Comparison of ENCODE assay signal across 17 mouse cellular contexts in the genomic region with DNA sequence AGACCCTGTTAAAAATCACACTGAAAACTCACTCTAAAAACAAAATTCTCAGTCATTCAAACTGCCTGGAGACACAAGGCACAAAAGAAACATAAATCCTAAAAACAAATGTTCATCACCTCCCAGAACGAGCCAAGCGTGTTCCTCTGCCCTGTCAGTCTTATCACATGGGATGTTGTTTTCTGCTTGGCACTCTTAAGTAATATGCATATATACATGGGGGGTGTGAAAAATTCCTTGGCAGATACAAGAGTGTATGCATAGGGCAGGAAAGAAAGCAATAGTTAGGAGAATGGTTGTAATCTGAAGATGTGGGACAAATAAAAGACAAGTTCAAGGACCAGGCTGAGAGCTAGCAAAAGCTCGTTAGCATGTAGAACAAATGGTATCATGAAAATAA.
"Had no signal": no experiment of that assay in that cellular context is flagged by ENCODE, and none has a peak within 500 bp of the region (broad histone marks: within the 10 kb centered on the region; RNA-seq: fewer than 3 reads in every experiment).

No protein-coding gene starts in this region.

- H3K4me2 ChIP-seq: kidney, embryonic 15.5 days; limb, embryonic 12.5 days; limb, embryonic 15.5 days; liver, embryonic 11.5 days; lung, embryonic 14.5 days; midbrain, embryonic 13.5 days had no signal

- H3K36me3 ChIP-seq: kidney, embryonic 15.5 days; limb, embryonic 12.5 days; limb, embryonic 15.5 days; midbrain, embryonic 13.5 days had no signal

- H3K9me3 ChIP-seq: kidney, embryonic 15.5 days; limb, embryonic 12.5 days; limb, embryonic 15.5 days; midbrain, embryonic 13.5 days had no signal

- H3K4me3 ChIP-seq: kidney, embryonic 15.5 days; left cerebral cortex, adult 2 months; limb, embryonic 12.5 days; limb, embryonic 15.5 days; midbrain, embryonic 13.5 days had no signal

- H3K4me1 ChIP-seq: kidney, embryonic 15.5 days; limb, embryonic 12.5 days; limb, embryonic 15.5 days had no signal

- H3K27me3 ChIP-seq: kidney, embryonic 15.5 days; limb, embryonic 12.5 days; limb, embryonic 15.5 days; midbrain, embryonic 13.5 days had no signal

- H3K27ac ChIP-seq: kidney, embryonic 15.5 days; left cerebral cortex, adult 2 months; limb, embryonic 12.5 days; limb, embryonic 15.5 days; liver, embryonic 14.5 days; macrophage; midbrain, embryonic 13.5 days had no signal

- DNase-seq: kidney, postnatal 10 days; kidney, postnatal 36 days; layer of hippocampus, postnatal 36 days; liver, postnatal 0 days; lung, embryonic 14.5 days; thymus, adult 18-20 months; thymus, postnatal 14 days; thymus, postnatal 4 days had no signal

- H3K9ac ChIP-seq: kidney, embryonic 15.5 days; limb, embryonic 12.5 days; limb, embryonic 15.5 days; liver, embryonic 14.5 days; liver, postnatal 0 days; lung, embryonic 14.5 days; midbrain, embryonic 13.5 days had no signal

- ATAC-seq: liver, postnatal 0 days; lung, postnatal 0 days; midbrain, embryonic 13.5 days had no signal
